Mouse (Mus musculus) adrenal gland, postnatal 4 days (tissue): ENCODE measurements around the gene Rae1. TPM values are rescaled to one million over a fixed set of nuclear protein-coding genes. Genes with fewer than 3 reads are reported as not detected.
A peak's percentile ranks its signal among the peaks of the same experiment; 100 is the strongest.

ENCODE experiments used
- DNase-seq, 2 experiments: peaks; one replicate each; pipeline ENCODE4 v3.0.0; 2021 to 2022; ENCODE audit warnings: low spot score in 2 of 2, mixed read lengths in 2 of 2
- total RNA-seq, 2 experiments: library from RNA; stranded (reverse); gene quantifications; 2 replicates each; pipeline ENCODE4 v1.2.3; 2021

The Rae1 gene
- total RNA-seq, 2 experiments from 2014 or later: 68.5 to 76.5 TPM

DNA sequence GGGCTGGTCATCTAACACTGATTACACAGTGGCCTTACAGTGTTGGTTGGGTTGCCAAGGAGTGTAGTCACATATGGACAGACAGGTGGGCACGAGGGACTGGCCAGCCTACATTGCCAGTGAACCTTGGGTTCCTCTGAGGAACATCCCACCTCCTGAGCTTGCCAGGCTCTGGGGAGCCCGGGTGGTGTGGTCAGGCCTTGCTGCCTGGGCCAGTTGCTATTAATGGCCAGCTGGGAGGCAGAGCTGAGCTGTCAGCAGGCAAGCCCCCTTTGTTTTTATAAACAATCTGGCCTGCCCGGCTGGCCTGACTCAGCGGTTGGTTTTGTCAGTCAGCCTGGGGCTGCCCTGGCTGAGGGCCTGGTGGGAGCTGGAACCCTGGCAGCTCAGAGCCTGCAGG lies 25.0 kb downstream of the Rae1 start:
- DNase-seq: no peak

DNA sequence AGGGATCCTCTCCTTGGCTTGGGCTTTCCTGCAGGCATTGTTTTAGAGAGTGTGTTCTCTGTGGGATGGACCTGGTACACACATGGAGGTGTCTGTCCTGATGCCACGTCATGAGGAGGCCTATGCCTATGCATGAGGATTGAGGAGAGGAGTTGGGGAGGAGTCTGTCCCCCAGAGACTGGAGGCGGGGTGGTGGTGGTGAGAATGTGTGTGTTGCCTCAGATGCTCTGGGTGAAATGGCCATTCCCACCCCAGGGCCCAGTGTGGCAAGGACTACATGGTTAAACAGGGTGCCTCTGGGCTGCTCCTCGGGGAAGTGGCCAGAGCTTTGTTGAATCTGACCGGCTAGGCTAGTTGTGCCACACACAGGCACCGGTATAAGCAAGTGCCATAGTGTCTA lies 26.4 kb downstream of the Rae1 start:
- DNase-seq: no peak

DNA sequence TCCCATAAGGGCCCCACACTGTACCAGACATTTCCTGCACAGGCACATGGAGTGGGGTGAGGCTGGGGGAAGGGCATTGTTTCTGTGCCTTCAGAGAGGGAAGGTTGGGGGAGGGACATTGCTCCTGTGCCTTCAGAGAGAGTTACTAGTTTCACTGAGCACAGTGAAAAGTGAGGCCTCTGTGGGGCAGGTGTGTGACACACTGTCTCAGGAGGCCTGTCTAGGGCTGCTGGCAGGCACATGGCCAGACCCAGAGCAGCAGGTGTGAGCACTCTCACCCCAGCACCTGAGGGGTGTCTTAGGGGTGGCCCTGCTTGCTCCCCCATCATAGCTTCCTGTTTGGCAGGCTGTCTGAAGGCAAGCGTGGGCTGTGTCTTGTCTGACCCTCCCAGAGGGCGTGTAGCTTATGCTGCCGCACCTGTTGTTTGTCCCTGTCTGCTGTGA lies 26.8 kb downstream of the Rae1 start:
- DNase-seq: no peak

DNA sequence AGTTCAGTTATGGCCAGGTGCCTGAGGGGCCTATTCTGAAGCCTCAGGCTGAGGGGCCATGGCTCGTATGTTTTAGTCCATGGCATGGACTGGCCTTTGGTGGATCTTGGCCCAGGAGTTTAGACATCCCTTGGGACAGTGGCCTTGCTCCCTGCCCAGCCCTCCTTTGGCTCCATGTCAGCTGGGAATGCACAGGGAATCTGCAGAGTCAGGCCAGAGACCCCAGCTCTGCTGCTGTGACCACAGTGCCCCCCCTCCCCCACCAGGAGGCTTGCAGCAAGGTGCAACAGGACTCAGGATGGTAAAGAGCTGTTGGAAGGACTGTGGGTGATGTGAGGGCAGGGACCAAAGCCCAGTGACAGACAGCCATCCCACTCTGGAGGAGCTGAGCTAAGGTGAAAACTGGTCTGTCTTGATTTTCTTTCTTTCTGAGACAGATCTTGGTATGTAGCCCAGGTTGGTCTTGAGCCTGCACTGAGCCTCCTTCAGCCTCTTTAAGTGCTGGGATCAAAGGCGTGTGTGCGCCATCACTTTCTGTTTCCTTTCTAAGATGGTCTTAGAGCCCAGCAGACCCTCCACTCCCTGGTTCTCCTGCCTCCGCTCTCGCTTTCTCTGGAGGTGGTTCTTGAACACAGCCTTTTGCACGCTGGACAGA lies 27.4 kb downstream of the Rae1 start:
- DNase-seq: no peak

DNA sequence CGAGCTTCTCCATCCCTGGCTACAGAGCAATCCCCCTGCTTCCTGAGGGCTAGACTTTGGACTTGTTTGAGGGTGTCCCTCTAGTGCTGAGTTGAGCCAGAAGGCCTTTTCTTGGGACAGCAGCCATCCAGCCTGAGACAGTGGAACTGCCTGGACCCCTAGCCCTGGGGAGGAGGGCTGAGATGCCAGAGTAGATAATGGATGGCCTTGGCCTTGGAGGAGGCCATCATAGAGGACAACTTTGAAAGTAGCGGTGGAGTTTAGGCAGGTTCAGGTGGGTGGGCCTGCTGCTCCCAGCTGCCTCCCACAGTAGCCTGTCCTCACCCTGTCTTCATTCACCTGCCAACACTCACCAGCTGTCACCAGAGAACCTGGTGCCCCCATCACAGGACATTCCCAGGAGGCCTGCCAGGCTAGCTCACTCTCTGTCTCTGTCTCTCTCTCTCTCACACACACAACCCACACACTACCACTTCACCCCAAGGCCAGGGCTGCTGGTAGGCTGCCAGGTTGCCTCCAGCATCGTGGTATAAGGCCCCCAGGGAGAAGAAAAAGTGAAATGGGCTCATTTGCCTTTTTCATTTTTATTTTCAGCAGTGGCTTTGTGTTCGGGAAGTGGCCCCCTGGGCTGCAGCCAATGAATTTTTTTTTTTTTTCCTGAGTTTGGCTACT lies 28.0 kb downstream of the Rae1 start:
- no peak for DNase-seq

DNA sequence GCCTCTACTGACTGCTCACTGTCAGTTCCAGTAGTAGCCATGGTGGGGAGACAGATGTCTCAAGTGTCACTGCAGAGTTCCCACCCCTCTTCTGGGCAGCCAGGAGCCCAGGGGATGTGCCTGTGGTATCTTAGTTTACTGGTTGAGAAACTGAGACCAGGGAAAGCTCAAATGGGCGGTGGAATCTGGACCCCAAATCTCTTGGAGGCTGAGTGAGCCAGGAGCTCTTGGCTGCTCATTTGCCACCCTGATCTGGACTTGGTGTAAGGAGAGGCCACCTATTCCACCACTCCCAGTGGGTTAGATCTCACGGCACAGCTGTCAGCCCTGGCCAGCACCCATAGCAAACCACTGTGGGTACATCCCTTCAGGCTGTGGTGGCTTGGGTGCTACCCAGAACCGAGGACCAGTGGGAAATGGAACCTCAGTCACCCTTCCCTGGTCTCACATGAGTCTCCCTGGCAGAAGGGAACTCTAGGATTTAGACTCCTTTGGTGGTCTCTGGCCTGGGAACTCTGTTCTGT lies 28.7 kb downstream of the Rae1 start:
- DNase-seq: no peak

DNA sequence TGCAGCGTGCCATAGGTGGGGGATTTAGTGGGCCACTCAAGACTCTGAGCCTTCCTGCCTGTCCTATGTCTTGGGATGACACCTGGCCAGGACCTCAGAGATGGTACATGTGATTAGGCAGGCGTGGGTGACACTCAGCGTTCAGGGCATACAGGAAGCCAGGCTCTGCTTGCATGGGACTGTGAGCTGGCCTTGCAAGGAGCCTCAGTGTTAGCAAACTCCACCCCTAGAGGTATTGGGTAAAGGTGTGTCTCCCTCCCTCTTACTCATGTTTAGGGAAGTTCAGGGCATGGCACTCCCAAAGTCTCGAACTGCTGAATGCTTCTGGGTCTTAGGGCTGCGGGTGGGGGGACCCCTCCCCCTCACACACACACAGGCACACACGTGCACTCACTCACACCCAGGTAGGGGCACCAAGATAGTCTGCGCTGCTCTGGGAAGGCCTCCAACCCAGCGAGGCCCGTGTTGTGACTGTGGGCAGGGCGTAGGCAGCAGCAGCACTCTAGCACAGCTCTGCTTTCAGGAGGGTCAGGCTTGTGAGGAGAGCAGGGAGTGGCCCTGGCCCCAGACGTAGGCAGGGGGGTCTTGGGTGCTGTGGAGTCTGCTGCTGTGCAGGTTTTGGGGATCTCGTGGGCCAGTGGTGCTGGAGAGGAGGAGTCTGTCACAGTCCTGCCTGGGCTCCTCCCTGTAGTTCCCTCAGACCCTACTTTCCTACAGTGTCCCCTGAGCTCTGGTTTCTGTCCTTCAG lies 30.8 kb downstream of the Rae1 start:
- DNase-seq: no peak

DNA sequence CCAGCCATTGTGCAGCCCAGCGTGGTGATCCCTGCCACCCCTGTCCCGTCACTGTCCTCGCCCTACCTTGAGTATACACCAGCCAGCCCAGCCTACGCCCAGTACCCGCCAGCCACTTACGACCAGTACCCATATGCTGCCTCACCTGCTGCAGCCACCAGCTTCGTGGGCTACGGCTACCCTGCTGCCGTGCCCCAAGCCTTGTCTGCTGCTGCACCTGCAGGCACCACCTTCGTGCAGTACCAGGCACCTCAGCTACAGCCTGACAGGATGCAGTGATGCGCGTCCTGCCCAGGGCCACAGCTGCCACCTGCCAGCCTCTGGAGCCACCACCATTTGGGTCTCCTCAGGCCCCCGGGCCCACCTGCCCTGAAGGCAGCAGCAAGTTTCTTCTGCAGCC lies 33.6 kb downstream of the Rae1 start:
- no peak for DNase-seq

DNA sequence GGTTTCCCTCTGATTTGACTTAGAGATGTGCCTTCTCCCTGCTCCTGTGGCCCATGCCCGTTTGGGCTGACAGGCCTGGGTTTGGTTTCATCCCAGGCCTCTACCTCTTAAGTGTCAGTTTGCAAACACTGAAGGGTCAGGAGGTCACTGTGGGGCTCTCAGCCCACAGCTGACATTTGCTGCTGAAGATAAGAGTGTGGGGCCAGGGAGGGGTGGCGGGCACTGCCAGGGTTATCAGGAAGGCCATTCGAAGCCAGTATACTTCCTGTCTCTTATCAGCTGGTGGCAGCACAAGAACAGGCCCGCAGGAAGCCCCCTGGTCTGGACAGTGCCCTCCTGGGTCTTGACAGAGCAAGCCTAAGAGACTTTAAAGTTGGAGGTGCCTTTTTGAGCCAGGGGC lies 35.1 kb downstream of the Rae1 start:
- no peak for DNase-seq

DNA sequence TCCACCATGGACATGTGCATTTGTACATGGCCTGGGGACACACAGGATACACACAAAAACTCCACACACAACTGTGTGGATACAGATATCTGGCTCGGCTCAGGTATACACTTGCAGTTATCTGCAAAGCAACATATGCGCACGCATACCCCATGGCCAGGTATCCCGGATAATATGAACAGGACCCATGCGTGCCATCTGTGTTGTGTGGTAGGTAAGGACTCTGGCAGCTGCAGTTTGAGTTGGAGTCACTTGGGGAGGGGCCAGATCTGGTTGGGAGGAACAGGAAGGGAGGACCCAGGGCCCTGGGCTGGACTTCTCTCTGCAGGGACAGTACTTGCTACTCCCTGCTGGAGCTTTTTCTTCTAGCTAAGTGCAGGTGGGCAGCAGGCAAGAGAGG lies 35.7 kb downstream of the Rae1 start:
- DNase-seq: no peak

DNA sequence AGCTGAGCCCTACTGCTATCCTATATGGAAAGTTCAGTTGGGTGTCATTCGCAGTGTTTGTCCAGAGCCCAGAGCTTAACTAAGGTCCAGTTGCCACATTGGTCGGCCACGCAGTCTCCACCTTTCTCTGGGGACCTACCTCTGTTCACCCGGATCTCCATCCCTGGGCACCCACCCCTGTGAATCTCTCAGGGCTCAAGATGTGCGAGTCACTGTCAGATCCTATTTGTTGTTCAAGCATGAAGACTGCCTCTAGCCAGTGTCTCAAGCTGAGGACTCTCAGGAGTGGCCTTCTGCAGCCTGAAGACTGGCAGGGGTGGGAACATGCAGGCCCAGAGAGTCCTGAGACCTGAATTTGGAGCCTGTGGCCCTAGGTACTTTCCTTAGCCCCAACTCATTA lies 36.1 kb downstream of the Rae1 start:
- no peak for DNase-seq

DNA sequence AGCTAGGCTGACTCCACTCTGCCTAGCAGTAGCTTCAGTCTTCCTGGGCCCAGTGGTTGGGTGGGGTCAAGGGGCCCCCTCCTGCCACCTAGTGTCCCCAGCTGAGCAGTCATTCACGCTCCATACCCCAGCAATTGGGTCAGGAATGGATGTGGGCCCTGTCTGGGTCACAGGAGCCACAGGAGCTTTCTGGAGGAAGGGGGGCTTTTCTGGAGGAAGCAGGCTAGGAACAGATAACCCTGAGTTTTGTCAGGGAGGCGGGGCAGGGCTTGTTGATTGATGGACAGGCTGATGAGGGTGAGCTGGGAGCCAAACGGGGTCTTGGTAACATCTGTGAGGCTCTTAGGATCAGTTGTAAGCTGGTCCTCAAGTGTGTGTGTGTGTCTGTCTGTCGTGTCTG lies 36.7 kb downstream of the Rae1 start:
- no peak for DNase-seq

DNA sequence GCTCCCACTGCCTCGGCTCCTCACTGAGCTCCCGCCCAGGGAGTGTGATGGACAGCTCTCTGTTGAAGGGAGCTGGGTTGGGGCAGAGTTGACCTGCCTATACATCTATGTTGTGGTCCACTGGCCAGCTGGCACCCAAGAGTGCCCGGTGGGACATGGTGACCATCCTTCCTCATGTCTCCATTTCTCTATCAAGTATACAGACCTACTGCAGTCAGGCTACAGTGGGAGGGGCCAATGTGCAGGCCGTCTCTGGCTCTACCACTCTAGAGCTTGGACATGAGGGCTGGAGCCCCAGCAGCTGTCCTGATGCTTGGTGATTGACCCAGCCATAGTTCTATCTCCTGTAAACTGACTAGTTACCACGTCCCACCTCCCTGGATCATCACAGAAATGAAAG lies 37.4 kb downstream of the Rae1 start:
- DNase-seq: no peak

DNA sequence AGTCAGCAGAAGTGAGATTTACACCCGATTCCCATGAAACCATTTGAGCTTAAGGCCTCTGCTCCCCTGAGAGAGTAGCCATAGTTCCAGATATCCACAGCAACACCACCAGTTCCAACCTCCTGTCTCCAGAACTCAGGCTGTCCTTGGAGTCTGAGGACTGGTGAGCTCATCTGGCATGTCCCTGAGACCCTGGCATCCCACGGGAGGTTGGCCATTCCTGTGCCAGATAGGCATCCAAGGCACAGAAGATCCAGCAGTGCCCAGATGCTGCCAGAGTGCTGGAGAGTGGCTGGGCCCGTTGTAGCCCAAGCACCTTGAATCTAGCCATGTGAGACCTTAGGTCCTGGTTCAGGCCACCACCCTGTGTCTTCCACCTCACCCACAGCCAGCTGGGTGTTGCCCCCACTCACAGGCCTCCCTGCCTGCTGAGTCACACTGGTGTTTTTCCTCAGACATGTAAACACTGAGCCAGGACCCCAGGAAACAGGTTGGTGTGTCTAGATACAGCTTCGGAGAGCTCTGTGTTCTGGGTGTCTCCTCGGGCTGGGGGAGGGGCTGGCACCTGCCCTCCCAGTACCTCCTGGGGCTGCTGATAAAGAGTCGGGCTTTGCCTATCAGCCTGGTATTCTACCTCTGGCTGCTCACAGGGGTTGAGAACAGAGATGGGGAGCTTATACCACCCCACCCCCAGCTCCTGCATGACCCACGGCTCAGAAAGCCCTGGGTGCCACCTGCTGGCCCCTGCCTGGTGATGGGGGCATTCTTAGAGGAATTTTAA lies 38.1 kb downstream of the Rae1 start:
- DNase-seq: no peak

DNA sequence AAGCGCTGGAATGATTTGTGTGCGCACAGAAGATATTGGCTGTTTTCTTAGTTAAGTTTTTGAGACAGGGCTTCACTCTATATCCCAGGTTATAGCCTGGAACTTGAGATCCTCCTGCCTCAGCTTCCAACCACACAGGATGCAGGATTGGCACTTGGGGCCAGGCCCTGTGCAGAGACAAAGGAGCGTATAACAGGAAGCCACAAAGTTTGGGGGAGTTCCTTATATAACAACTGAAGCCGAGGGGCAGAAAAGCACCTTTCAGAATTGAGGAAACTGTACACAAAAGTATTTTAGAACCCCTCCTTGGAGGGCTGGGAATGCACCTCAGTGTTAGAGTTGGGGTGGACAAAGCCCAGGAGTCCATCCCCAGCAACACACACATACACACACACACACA lies 39.1 kb downstream of the Rae1 start:
- DNase-seq: no peak

DNA sequence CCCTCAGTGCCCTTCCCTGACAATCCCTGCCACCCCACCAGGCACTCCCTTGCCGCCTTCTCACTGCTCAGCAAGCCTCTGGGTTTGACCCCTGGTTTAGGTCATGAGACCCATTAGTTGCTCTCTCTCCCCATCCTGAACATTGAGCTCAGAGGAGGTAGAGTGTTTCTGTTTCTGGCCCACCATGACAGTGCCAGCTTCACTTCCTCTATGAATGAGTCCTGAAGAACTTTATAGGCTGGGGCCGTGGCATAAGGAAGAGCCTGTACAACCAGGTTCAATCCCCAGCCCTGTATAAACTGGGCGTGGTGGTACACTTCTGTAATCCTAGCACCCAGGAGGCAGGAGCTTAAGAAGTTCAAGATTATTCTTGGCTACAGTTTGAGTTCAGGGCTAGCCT lies 40.9 kb downstream of the Rae1 start:
- DNase-seq: no peak

DNA sequence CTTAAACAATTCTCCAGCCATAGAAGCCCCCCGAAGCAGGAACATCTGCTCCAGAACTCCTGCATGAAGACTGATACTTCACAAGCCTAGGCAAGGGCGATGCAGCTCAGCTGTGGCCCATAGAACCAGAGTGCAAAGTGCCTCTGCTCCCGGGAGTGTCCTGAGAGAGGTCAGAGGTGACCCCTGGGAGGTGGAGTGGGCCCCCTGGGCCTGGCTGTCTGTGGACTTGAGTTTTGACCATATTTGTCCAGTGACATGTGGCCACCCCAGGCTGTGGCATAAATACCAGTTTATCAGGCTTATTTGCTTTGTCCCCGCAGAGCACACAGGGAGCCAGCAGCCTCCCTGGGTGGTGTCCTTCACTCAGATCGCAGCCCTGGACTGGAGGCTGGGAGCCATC lies 41.3 kb downstream of the Rae1 start:
- no peak for DNase-seq

DNA sequence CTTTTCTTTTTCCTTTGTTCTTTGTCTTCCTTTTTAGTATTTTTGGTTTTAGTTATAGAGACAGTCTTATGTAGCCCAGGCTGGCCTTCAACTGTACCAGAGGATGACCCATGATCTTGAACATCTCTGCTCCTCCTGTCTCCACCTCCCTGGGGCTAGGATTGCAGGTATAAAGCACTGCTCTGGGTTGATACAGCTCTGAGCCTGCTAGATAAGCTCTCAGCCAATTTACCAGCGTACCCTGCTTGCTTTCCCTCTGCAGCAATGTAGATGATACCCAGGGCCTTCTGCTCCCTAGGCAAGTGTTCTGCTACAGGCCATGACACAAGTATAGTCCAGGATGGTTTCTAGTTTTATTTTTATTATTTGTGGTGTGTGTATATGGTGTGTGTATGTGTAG lies 42.0 kb downstream of the Rae1 start:
- no peak for DNase-seq

DNA sequence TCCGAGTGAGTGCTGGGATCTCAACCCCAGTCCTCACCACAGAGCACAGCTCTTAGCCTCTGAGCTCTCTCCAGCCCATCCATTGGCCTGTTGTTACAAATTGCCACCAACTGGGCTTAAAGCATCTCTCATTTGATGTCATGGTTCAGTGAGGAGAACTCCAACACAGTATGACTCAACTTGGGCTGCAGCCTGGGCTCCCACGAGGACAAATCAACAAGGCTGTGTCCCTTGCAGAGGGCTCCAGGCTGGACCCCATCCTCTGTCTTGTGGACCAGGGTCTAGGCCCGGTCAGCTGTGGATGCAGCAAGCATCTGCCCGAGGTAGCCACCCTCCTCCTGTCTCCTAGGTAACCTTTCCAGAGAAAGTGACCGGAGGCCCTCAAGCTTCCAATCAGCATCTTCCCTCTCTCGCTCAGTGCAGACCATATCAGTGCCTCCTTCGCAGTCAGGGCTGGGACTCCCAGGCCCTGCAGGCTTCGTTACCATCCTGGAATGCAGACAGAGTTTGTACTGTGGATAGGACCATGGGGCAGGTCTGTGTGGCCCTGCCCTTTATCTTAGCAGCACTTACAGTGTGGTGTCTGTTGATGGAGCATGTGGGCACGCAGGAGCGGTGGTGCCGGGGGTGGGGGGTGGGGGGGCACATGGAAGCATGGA lies 42.7 kb downstream of the Rae1 start:
- DNase-seq: no peak

DNA sequence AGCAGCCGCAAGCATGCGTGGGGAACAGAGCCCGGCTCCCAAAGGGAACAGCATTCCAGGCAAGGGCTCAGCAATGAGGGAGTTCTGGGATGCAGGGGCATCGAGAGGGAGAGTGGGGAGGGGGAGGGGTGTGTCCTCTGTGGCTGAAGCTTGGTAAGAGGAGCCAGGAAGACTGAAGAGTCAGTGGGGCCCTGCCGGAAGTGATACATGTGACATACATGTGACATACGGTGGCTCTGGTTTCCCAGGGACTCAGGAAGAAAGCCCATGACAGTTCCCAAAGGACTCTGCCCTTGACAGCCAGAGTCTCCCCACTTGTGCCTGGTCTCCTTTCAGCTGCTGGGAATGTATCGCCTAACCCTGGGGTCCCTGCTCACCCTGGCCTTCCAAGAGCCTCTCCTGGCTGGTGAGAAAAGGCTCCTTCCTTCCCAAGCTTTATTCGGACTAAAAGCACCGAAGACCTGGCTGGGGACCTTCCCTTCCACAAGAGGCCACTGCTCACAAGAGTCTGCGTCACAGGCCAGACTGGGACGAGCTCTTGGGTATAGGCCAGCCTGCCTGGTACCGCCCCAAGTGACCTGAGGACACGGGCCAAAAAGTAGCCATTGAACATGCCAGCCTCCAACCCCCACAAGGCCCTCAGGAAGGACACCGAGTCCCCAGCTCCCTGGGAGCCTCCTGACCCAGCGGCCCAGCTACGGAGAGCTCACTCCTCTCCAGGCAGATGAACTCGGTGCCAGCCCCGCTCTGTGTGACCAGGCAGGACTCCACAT lies 44.5 kb downstream of the Rae1 start:
- peak in 1 of 2 experiments; percentile 50 for DNase-seq
